Mouse (Mus musculus) limb, embryonic 14.5 days (tissue): ENCODE results near the gene Aatk. TPM values are rescaled to one million over a fixed set of nuclear protein-coding genes. Genes with fewer than 3 reads are reported as not detected.

Experiments used
- ATAC-seq: fragments of 200-750 bp; cut with Nextera tagmentation; 2 replicates; pipeline ENCODE4 v1.8.0; 2017; ENCODE audit warnings: low read depth, moderate number of reproducible peaks, moderate TSS enrichment; ENCODE audit not compliant: low FRiP score
- DNase-seq: peaks from one replicate; pipeline ENCODE4 v3.0.0-alpha.2; 2015; ENCODE audit warnings: low spot score
- H3K27ac ChIP-seq: fragments of 300-500 bp; sonication (generic); replicated peaks from 2 replicates; pipeline ENCODE4 v1.5.1; 2014; ENCODE audit warnings: low read depth, mild to moderate bottlenecking, low read length, moderate library complexity, mixed read lengths
- H3K27me3 ChIP-seq: fragments of 300-500 bp; sonication (generic); 2 replicates; pipeline ENCODE4 v1.6.1; 2014; ENCODE audit warnings: low read length, mixed read lengths; ENCODE audit not compliant: control insufficient read depth, insufficient read depth
- H3K36me3 ChIP-seq: fragments of 300-500 bp; sonication (generic); 2 replicates; pipeline ENCODE4 v1.6.1; 2014; ENCODE audit warnings: mild to moderate bottlenecking, low read length, moderate library complexity, mixed read lengths; ENCODE audit not compliant: control insufficient read depth, insufficient read depth
- H3K4me1 ChIP-seq: fragments of 300-500 bp; sonication (generic); 2 replicates; pipeline ENCODE4 v1.6.1; 2014; ENCODE audit warnings: antibody characterized with exemption, low read length, mixed read lengths; ENCODE audit not compliant: control insufficient read depth, insufficient read depth
- H3K4me2 ChIP-seq: fragments of 300-500 bp; sonication (generic); replicated peaks from 2 replicates; pipeline ENCODE4 v1.6.1; 2014; ENCODE audit warnings: low read depth, mild to moderate bottlenecking, low read length, moderate library complexity; ENCODE audit not compliant: severe bottlenecking
- H3K4me3 ChIP-seq: fragments of 300-500 bp; sonication (generic); replicated peaks from 2 replicates; pipeline ENCODE4 v1.5.1; 2014; ENCODE audit warnings: low read length
- H3K9ac ChIP-seq: fragments of 300-500 bp; sonication (generic); 2 replicates; pipeline ENCODE4 v1.6.1; 2014; ENCODE audit warnings: mild to moderate bottlenecking, low read depth, low read length, moderate library complexity; ENCODE audit not compliant: severe bottlenecking
- H3K9me3 ChIP-seq: fragments of 300-500 bp; sonication (generic); 2 replicates; pipeline ENCODE4 v1.6.1; 2016; ENCODE audit warnings: low read length; ENCODE audit not compliant: control insufficient read depth
- POLR2A ChIP-seq: fragments of 200-500 bp; IDR thresholded peaks from 2 replicates; pipeline ENCODE4 v1.8.0; 2012; ENCODE audit warnings: inconsistent platforms, mild to moderate bottlenecking, moderate library complexity, borderline replicate concordance; ENCODE audit not compliant: insufficient read depth, insufficient read length; ENCODE audit errors: extremely low read depth
- WGBS: fragments of 180-500 bp; shearing (Covaris S2); extraction: QIAGEN DNeasy Blood & Tissue Kit; methylation state at CpG from one replicate; pipeline ENCODE4 v1.1.7; 2014; 5-methylcytosine and 5-hydroxymethylcytosine counted together
- polyA plus RNA-seq, 2 experiments: library from polyadenylated mRNA; depleted of rRNA in 1 of 2; stranded (reverse) in 1 of 2; unstranded in 1 of 2; fragments of >200 nt; fragmentation: Nextera tagmentation in 1 of 2; extraction: Ambion mirVana in 1 of 2; gene quantifications; 2 replicates each; pipeline versions ENCODE4 v1.2.1 to v1.2.3; 2012 to 2014

Aatk gene
- polyA plus RNA-seq, 2 experiments: 5.9 to 14.8 TPM

GRCm38 (mm10) chr11:120045839-120046552 lies 971 bp downstream of the Aatk start:
- WGBS: 45% methylated on average over 11 of the region's 11 CpGs
- no peak for TF ChIP-seq POLR2A
- peaks cover 26% of the 10 kb centered on the region for H3K4me1 ChIP-seq
- peak overlapping the region; percentile 66 for H3K4me3 ChIP-seq
- H3K9me3 ChIP-seq: no peaks in the 10 kb centered on the region
- H3K4me2 ChIP-seq: peak overlapping the region; percentile 93
- DNase-seq (no peak), ATAC-seq (no peak)
- no peaks in the 10 kb centered on the region for H3K36me3 ChIP-seq
- peak overlapping the region; percentile 74 for H3K9ac ChIP-seq
- peaks cover 9% of the 10 kb centered on the region for H3K27me3 ChIP-seq
- H3K27ac ChIP-seq: no peak overlapping the region

DNA sequence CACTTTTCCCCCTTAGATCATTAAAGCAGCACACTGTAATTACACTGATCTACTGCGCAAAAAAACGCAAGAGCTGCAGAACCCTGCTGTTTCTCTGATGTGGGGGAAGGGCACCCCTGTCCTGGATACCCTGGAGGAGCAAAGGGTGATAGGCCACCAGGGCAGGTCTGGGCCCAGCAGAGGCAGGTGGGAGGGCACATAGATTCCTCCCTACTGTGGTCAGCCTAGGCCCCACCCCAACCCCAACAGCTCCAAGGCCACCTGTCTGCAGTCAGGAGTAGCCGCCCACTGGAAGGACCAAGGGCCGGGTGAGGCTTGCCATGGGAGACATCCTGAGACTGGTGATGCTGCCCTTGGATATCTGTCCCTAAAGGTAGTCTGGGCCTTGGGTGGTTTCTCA lies 1.6 kb downstream of the Aatk start:
- Histone ChIP-seq H3K4me1 (peaks cover 26% of the 10 kb centered on the region), H3K9me3 (no peaks in the 10 kb centered on the region), H3K9ac (no peak overlapping the region), H3K36me3 (no peaks in the 10 kb centered on the region), H3K27me3 (peaks cover 9% of the 10 kb centered on the region), H3K4me3 (no peak overlapping the region), H3K27ac (no peak overlapping the region), H3K4me2 (peak overlapping the region; percentile 93; the same call in 1 of the 2 replicates)
- TF ChIP-seq POLR2A: no peak
- no peak for ATAC-seq
- 48% methylated on average over 4 of the region's 4 CpGs for WGBS
- no peak for DNase-seq

DNA sequence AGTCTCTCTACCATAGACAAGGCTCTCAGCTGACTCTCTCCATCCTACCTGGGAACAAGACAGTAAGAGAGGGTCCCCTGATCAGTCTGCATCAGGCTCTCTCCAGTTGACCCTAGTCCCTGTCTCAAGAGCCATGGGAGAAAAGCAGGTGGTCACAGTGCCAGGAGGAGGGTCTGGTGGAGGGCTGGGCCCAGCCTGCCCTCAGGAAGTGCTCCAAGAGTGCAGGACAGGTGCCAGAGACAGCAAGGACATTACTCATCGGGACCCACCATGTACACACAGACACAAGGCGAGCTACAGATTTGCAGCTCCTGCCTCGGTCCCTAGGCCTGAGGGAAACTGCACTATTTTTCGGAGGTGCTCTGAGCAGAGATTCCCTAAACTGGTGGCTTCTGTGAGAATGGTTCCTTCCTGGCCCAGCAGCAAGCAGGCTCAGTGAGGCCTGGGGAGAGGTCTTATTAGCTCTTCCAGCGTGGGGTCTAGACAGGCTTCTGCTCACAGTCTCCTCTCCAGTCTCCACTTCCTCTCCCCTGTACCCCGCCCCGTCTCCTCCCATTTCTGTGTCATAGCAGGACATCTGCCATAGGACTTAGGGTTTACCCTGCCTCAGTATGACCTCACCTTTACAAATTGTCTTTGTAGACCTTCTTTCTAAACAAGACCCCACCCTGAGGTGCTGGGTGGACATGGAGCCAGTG lies 4.7 kb downstream of the Aatk start:
- 59% methylated on average over 7 of the region's 7 CpGs for WGBS
- Histone ChIP-seq H3K4me3 (no peak overlapping the region), H3K4me2 (no peak overlapping the region), H3K27ac (no peak overlapping the region), H3K9ac (no peak overlapping the region), H3K36me3 (no peaks in the 10 kb centered on the region), H3K9me3 (no peaks in the 10 kb centered on the region), H3K4me1 (peaks cover 14% of the 10 kb centered on the region), H3K27me3 (no peaks in the 10 kb centered on the region; the same call in 1 of the 2 replicates)
- DNase-seq (no peak), ATAC-seq (no peak)
- no peak for TF ChIP-seq POLR2A

DNA sequence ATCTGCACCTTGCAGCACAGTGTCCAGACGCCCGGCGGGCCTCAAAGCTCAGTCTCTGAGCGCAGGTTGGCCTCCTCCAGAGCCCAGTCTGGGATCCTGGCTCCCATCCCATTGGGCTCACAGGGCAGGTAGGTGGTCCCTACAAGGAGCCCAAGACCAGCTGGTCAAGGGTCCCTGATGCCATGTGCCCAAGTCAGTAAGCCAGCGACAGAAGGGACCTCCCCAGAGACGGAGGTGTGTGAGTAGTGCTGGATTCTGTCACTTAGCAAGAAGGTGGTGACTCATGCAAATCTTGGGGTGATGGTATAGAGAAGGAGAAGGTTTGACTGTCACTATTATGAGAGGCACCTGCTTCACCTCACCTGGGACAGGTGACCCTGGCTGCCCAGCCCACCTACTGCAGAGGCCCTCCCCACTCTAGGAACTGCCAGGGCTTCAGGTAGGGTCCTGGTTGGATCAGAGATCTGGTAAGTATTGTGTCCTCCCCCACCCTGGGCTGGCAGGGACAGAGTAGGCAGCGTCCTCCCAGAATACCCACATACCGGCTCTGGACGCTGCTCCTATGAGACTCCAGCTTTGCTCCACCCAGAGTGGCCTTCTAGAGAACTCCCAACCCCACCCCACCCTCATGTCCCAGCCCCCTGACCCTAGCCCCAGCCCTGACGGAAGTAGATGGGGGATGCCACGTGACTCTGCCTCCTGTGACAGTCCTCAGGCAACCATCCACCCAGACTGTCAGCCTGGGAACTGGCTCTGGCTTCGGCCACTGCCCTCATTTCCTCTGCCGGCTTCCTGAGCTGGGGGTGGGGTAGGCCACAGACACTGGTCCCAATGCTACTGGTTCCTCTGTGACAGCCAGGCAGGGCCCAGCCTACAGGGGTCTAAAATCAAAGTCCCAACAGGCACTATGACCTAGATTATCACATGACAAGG lies 5.5 kb downstream of the Aatk start:
- no peaks in the 10 kb centered on the region; the same call in 1 of the 2 replicates for H3K27me3 ChIP-seq
- DNase-seq (no peak), ATAC-seq (no peak)
- no peak overlapping the region for H3K9ac ChIP-seq
- H3K4me2 ChIP-seq: no peak overlapping the region
- H3K27ac ChIP-seq: no peak overlapping the region
- H3K9me3 ChIP-seq: no peaks in the 10 kb centered on the region
- no peak overlapping the region for H3K4me3 ChIP-seq
- H3K4me1 ChIP-seq: peaks cover 11% of the 10 kb centered on the region
- no peaks in the 10 kb centered on the region for H3K36me3 ChIP-seq
- WGBS: 59% methylated on average over 13 of the region's 13 CpGs
- no peak for TF ChIP-seq POLR2A

DNA sequence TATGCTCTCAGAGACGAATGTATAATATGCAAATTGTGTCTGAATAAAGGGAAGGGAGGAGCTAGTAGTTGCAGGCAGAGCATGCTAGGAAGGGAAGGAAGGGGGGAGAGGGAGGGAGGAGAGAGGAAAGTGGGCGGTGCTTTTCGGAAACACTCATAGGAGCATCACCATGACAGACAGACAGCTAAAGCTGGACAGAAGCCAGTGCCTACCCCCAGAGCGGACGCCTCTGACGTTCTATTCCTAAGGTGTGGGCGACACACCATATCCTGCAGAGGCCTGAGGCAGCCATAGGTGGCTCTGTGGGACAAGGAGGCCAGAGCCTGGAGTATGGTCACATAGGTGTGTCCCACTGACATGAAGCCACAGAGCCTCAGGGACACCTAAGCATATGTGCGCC lies 6.5 kb downstream of the Aatk start:
- Histone ChIP-seq H3K9ac (no peak overlapping the region), H3K4me3 (no peak overlapping the region), H3K4me1 (peaks cover under 1% of the 10 kb centered on the region), H3K27me3 (no peaks in the 10 kb centered on the region), H3K36me3 (no peaks in the 10 kb centered on the region), H3K9me3 (no peaks in the 10 kb centered on the region), H3K4me2 (no peak overlapping the region), H3K27ac (no peak overlapping the region)
- 75% methylated on average over 8 of the region's 8 CpGs for WGBS
- ATAC-seq (no peak), DNase-seq (no peak)
- no peak for TF ChIP-seq POLR2A
